Mouse (Mus musculus) limb, embryonic 11.5 days (tissue): ENCODE results near the gene Ccdc34. TPM values are rescaled to one million over a fixed set of nuclear protein-coding genes. Genes with fewer than 3 reads are reported as not detected.

Source experiments
- ATAC-seq: fragments of 200-750 bp; cut with Nextera tagmentation; 2 replicates; pipeline ENCODE4 v1.8.0; 2017; ENCODE audit warnings: low read depth; ENCODE audit not compliant: insufficient number of reproducible peaks, low FRiP score, low TSS enrichment
- DNase-seq: peaks from one replicate; pipeline ENCODE4 v3.0.0-alpha.2; 2015; ENCODE audit warnings: low spot score
- H3K27ac ChIP-seq: fragments of 300-500 bp; sonication (generic); replicated peaks from 2 replicates; pipeline ENCODE4 v1.5.1; 2014; ENCODE audit warnings: low read depth, mild to moderate bottlenecking, low read length
- H3K27me3 ChIP-seq: fragments of 300-500 bp; sonication (generic); 2 replicates; pipeline ENCODE4 v1.6.1; 2014; ENCODE audit warnings: mild to moderate bottlenecking, low read length, mixed read lengths; ENCODE audit not compliant: control insufficient read depth, insufficient read depth
- H3K36me3 ChIP-seq: fragments of 300-500 bp; sonication (generic); 2 replicates; pipeline ENCODE4 v1.6.1; 2014; ENCODE audit warnings: mild to moderate bottlenecking, low read length, moderate library complexity, mixed read lengths; ENCODE audit not compliant: control insufficient read depth, insufficient read depth
- H3K4me1 ChIP-seq: fragments of 300-500 bp; sonication (generic); 2 replicates; pipeline ENCODE4 v1.6.1; 2014; ENCODE audit warnings: low read length, mixed read lengths; ENCODE audit not compliant: control insufficient read depth, insufficient read depth
- H3K4me2 ChIP-seq: fragments of 300-500 bp; sonication (generic); 2 replicates; pipeline ENCODE4 v1.6.1; 2014; ENCODE audit warnings: low read depth, mild to moderate bottlenecking, moderate library complexity; ENCODE audit not compliant: severe bottlenecking
- H3K4me3 ChIP-seq: fragments of 300-500 bp; sonication (generic); 2 replicates; pipeline ENCODE4 v1.5.1; 2014; ENCODE audit warnings: low read depth, low read length
- H3K9ac ChIP-seq: fragments of 300-500 bp; sonication (generic); 2 replicates; pipeline ENCODE4 v1.6.1; 2014; ENCODE audit warnings: mild to moderate bottlenecking, low read length
- H3K9me3 ChIP-seq: fragments of 300-500 bp; sonication (generic); 2 replicates; pipeline ENCODE4 v1.6.1; 2016; ENCODE audit warnings: low read length; ENCODE audit not compliant: control insufficient read depth
- WGBS: fragments of 180-500 bp; shearing (Covaris S2); extraction: QIAGEN DNeasy Blood & Tissue Kit; methylation state at CpG from one replicate; pipeline ENCODE4 v1.1.7; 2014; 5-methylcytosine and 5-hydroxymethylcytosine counted together
- polyA plus RNA-seq: library from polyadenylated mRNA; unstranded; fragments of >200 nt; fragmentation: Nextera tagmentation; extraction: Ambion mirVana; gene quantifications from 2 replicates; pipeline ENCODE4 v1.2.1, GENCODE M21; 2014

The Ccdc34 gene
- polyA plus RNA-seq, 1 experiment from 2014 or later, result 68.8 TPM

DNA sequence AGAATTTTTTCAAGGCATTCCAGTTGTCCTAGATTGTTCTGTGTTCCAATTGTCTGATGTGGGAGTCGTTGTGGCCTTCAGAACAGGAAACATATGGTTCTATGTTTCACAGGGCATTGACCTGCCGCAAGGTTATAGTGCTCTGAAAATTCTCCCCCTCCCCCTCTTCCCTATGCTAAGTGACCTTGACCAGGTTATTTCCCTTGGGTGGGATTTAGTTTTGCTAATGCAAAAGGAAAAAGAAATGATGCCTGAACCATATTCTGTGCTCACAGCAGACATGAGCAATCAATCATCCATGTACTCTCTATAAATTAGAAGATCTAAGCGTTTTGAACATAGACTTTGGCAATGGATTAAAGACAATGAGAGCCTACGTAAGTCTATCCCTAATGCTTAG, 186.6 kb downstream of the Ccdc34 start:
- H3K27ac ChIP-seq, result no peak overlapping the region
- ATAC-seq (0 out of 2 replicates have a peak, but pooled peaks have one; percentile 26), DNase-seq (no peak)
- no peaks in the 10 kb centered on the region for H3K36me3 ChIP-seq
- no peak overlapping the region for H3K4me2 ChIP-seq
- H3K9ac ChIP-seq, result no peak overlapping the region
- H3K4me3 ChIP-seq, result no peak overlapping the region
- no peaks in the 10 kb centered on the region for H3K27me3 ChIP-seq
- H3K9me3 ChIP-seq, result no peaks in the 10 kb centered on the region
- WGBS, result 47% methylated on average over 4 of the region's 4 CpGs
- H3K4me1 ChIP-seq, result peaks cover 3% of the 10 kb centered on the region; the same call in 1 of the 2 replicates

DNA sequence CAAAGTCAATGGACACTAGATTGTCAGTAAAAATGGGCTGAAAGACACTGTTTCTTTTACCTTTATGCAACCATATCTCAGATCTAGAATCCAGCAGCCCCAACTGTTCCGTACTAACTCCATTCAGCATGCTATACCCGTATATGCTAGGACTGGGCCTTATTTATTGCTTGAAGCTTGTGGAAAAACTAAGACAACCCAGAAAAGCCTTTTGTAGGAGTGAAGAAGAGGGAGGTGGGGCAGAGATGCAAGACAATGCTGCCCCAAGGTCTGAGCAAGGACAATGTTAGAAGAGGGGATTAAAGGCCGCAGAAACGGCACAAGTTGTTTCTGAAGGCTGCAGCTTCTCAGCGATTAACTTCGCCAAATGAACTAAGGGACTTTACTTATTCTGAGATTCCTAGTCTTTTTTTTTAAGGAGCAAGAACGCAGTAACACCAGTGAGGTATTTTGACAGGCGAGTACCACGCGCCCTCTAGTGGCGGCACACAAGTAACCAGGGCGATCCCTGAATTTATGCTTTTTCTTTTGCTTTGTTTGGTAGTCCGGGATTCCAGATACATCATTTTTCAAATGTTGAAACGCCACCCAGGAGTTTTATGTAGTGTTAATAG, 187.2 kb downstream of the Ccdc34 start:
- 13% methylated on average over 14 of the region's 14 CpGs for WGBS
- no peaks in the 10 kb centered on the region for H3K9me3 ChIP-seq
- DNase-seq (peak; percentile 84), ATAC-seq (no peak)
- H3K4me3 ChIP-seq, result no peak overlapping the region
- no peaks in the 10 kb centered on the region for H3K36me3 ChIP-seq
- no peak overlapping the region for H3K4me2 ChIP-seq
- no peaks in the 10 kb centered on the region for H3K27me3 ChIP-seq
- H3K9ac ChIP-seq, result no peak overlapping the region
- H3K27ac ChIP-seq, result no peak overlapping the region
- H3K4me1 ChIP-seq, result peaks cover 3% of the 10 kb centered on the region; the same call in 1 of the 2 replicates

DNA sequence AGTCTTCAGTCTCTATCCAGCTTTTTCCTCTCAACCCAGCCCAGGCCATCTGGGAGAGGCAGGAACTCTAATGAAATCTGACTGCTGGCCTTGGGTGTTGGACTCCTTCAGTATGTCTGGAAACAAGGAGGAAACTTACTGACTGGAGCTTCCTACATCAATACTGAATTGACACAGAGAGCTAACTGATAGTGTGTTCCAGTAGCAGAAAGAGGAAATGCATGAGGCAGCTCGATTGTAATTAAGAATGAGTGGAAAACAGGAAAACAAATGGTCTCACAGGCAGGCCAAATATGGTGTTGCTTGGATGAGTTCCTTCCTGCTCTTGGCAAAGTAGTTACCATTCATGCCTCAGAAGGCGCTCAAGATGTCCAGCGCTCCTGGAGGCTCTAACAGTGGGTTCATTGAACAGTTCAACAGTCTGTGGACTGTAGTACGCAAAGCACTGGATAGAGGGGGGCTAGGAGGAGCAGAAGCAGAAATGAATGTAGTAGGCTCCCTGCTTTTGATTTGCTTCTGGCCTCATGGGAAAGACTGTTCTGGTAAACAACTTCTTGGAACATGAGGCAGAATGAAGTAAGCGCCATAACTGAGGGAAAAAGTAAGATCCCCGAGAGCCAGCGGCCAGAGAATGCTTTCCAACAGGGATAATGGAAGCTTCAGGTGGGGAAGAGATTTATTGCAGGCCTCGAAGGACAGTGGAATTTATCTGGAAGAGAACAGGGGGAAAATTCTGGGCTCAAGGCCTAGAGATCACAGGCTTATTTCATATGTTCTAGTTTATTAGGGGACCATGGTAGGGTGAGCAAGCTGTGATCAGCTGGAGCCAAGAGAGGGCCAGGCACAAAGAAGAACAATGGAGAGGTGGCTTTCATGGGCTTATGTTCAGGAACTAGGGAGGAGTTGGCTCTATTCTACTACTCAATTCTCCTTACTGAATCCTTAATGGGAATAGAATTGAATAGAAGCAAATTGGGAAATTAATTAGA, 193.2 kb downstream of the Ccdc34 start:
- ATAC-seq, result no peak

DNA sequence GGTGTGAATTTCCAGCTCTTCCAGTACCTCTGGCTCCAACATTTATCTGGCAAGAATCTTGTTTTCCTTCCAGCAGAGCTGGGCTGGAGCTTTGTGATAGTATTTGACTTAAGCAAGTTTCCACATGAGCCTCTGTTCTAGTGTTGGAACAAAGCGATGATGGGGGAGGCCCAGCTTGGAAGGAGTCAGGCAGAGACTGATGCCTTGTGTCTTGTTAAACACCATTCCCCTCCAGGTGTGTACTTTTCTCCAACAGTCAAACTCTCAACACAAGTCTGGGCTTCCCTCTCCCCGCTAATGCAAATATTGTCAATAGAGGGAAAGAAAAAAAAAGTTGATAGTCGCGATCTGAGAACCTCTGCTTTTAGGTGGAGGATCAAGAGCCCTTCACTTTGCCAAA, 196.7 kb downstream of the Ccdc34 start:
- Histone ChIP-seq H3K36me3 (no peaks in the 10 kb centered on the region), H3K4me1 (no peaks in the 10 kb centered on the region), H3K9me3 (no peaks in the 10 kb centered on the region), H3K4me3 (no peak overlapping the region), H3K27me3 (no peaks in the 10 kb centered on the region), H3K4me2 (no peak overlapping the region), H3K9ac (no peak overlapping the region), H3K27ac (no peak overlapping the region)
- no peak for DNase-seq
- WGBS, result 88% methylated on average over 4 of the region's 4 CpGs
- ATAC-seq, result no peak

More for the DNA sequence above, 193.2 kb downstream of the Ccdc34 start:
- 85% methylated on average over 8 of the region's 8 CpGs for WGBS
- no peak for DNase-seq
- H3K27ac ChIP-seq, result no peak overlapping the region
- no peak overlapping the region for H3K4me2 ChIP-seq
- H3K4me3 ChIP-seq, result no peak overlapping the region
- no peaks in the 10 kb centered on the region for H3K9me3 ChIP-seq
- H3K4me1 ChIP-seq, result no peaks in the 10 kb centered on the region
- no peaks in the 10 kb centered on the region for H3K27me3 ChIP-seq
- no peak overlapping the region for H3K9ac ChIP-seq
- H3K36me3 ChIP-seq, result no peaks in the 10 kb centered on the region

DNA sequence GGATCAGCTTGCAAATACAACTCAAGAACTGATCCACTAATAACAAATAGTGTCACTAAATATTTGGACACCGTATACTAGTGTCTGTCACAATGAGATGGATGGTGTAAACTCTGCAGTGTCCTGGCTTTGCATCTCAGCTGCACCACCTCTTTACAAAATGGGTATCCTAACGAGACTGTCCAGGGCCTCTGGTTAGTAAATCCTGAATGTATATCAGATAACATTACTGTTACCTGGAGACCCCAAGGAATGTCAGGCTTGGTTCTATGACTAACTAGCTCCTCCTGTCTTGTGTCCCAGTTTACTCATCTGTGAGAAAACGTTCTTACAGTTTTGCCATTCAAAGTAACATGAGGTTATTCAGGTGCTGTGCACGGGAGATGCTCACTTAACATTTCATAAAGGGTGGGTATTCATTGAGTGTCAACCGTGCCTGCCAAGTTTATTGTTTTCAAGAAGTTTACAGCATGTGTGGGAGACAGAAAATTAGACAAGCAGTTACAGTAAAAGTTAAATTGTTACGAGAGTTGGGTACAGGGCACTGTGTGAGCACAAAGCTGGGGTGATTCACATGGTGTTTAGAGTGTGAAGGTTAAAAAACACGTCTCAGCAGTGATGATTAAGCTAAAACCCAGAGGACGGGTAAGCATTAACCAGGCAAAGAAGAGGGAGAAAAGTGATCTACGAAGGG, 197.5 kb downstream of the Ccdc34 start:
- Histone ChIP-seq H3K4me2 (no peak overlapping the region), H3K27me3 (no peaks in the 10 kb centered on the region), H3K4me3 (no peak overlapping the region), H3K27ac (no peak overlapping the region), H3K9ac (no peak overlapping the region), H3K4me1 (no peaks in the 10 kb centered on the region), H3K9me3 (no peaks in the 10 kb centered on the region), H3K36me3 (no peaks in the 10 kb centered on the region)
- WGBS, result 70% methylated on average over 9 of the region's 9 CpGs
- no peak for DNase-seq
- no peak for ATAC-seq

DNA sequence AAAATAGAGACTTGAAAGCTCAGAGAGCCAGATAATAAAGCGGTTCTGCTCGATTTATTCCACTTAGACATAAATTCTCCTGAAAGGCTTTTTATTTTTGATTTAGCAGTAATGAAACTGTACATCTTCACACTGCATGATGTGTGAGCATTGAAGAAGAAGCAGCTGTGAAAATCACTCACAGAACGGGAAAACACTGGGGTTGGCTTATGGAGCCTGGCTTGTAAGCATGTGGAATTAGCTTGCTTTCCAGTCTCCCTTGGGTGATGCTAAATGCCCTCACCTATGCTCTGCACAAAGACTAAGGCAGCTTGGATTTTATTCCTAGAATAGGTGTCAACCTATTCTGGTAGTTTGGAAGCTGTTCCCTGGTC, 198.1 kb downstream of the Ccdc34 start:
- DNase-seq (no peak), ATAC-seq (no peak)
- no peak overlapping the region for H3K9ac ChIP-seq
- no peak overlapping the region for H3K4me2 ChIP-seq
- no peaks in the 10 kb centered on the region for H3K36me3 ChIP-seq
- no peaks in the 10 kb centered on the region for H3K9me3 ChIP-seq
- no peaks in the 10 kb centered on the region for H3K4me1 ChIP-seq
- no peak overlapping the region for H3K27ac ChIP-seq
- no peak overlapping the region for H3K4me3 ChIP-seq
- H3K27me3 ChIP-seq, result no peaks in the 10 kb centered on the region
- 79% methylated on average over 3 of the region's 3 CpGs for WGBS

DNA sequence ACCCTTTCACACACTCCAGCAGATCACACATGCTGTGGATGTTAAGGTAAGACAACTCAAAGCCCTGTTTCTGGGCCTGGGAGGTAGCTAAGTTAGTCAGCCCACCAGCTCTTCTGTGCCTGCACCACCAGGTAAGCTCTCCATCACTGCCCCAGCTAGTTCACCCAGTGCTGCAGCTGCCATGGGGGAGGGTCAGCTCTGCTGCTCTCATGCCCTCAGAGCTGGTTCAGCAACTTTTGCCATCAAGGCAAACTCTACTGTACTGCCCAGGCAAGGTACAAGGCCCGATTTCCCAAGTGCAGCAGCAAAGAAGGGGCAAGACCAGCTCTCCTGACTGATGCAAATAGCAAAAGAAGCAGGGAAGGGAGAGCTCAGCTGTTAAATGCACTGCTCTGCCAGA, 202.9 kb downstream of the Ccdc34 start:
- Histone ChIP-seq H3K4me2 (no peak overlapping the region), H3K9me3 (no peaks in the 10 kb centered on the region)
- 89% methylated on average over 1 of the region's 1 CpGs for WGBS

DNA sequence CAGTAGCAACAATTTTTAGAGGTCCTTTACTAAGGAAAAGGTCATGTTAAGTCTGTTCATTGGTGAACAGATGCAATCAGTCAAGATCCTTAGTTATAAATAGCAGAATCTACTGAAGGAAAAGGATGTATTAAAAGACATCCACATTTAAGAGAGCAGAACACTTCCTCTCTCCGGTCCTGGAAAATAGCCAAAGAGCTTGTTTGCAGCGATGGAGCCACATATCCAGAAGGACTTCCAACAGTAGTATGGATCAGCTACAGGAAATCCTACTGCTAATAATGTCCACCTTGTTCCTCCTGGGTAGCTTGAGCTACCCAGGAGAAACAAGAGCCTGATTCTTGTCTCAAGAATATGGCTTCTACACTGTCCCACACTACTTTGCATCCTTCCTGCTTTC, 205.2 kb downstream of the Ccdc34 start:
- ATAC-seq, result no peak
- 89% methylated on average over 2 of the region's 2 CpGs for WGBS

More for the DNA sequence above, 202.9 kb downstream of the Ccdc34 start:
- H3K36me3 ChIP-seq, result no peaks in the 10 kb centered on the region
- no peak overlapping the region for H3K9ac ChIP-seq
- ATAC-seq (no peak), DNase-seq (no peak)
- no peaks in the 10 kb centered on the region for H3K4me1 ChIP-seq
- H3K4me3 ChIP-seq, result no peak overlapping the region
- no peaks in the 10 kb centered on the region for H3K27me3 ChIP-seq
- H3K27ac ChIP-seq, result no peak overlapping the region

More for the DNA sequence above, 205.2 kb downstream of the Ccdc34 start:
- Histone ChIP-seq H3K36me3 (no peaks in the 10 kb centered on the region), H3K27me3 (no peaks in the 10 kb centered on the region), H3K9me3 (no peaks in the 10 kb centered on the region), H3K4me3 (no peak overlapping the region), H3K9ac (no peak overlapping the region), H3K4me1 (no peaks in the 10 kb centered on the region), H3K4me2 (no peak overlapping the region), H3K27ac (no peak overlapping the region)
- DNase-seq, result no peak
